Mouse (Mus musculus) spleen, adult 2 months (tissue): Measurements from ENCODE around the gene Tenm2.

Experiments used
- CTCF ChIP-seq: fragments of 200-500 bp; IDR thresholded peaks from 2 replicates; pipeline ENCODE4 v1.5.1; 2011; ENCODE audit warnings: mild to moderate bottlenecking, inconsistent platforms; ENCODE audit not compliant: insufficient read depth, insufficient read length, insufficient replicate concordance; ENCODE audit errors: extremely low read depth
- POLR2A ChIP-seq: fragments of 200-500 bp; IDR thresholded peaks from 2 replicates; pipeline ENCODE4 v1.6.1; 2011; ENCODE audit warnings: low read depth, low read length, inconsistent platforms

GRCm38 (mm10) chr11:36802208-36802631, 433.5 kb downstream of the Tenm2 start:
- no peak for TF ChIP-seq POLR2A
- TF ChIP-seq CTCF, result no peak
